Mouse (Mus musculus): ENCODE data around the gene Kng1. TPM values are rescaled to one million over a fixed set of nuclear protein-coding genes. Genes with fewer than 3 reads are reported as not detected.
"Not testable (repeated sequence)": the region's sequence is repeated elsewhere in the genome, so short reads cannot be mapped to it uniquely, and the experiment has no call there.

The Kng1 gene
- polyA plus RNA-seq (2016; fragmentation: Nextera tagmentation; extraction: Ambion mirVana) = not detected in 2 replicates

DNA sequence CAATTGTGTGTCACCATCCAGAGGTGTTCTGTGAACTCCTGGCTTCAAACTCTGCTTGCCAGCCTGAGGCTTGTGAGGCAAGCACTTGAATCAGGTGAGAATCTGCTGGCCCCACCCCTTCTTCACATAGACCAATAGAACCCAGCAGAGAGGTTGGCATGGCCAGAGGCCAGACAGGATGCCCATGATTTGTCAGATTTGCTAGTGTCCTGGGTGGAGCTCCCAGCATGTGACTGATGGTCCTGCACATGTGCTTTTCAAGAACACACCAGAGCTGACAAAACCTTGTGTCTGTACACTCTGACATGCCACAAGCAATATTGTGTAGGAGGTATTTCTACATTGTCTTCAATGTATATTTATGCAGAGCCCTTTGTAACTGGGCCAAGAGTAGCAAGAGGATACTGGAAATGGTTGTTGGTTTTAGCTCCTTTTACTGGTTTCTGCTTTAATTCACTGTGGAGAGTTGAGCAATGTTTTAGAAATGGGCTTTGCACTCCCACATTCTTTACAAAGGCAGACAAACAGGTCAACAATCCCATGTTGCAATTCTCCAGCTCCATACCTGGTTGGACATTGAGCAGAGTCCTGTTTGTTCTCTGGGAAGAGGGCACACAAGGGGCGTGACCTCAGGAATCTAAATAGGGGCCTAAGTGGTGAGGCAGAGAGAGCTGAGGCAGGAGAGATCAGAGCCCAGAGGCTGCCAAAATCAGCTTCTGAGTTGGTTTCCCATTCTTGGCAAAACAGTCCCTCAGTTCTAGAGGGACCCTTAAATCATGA lies at the start of gene Kng1:
Kng1 (plus strand) TSS at position 198 of the 780 bp plus-strand sequence.
- not testable (repeated sequence) for H3K4me2 ChIP-seq; H3K27ac ChIP-seq; H3K36me3 ChIP-seq (replicated peaks); H3K27me3 ChIP-seq; H3K9me3 ChIP-seq; H3K4me3 ChIP-seq (replicated peaks); H3K9ac ChIP-seq; ATAC-seq (ENCODE audit: low FRiP score); H3K4me1 ChIP-seq
- WGBS = 88% methylated on average over 1 of the region's 1 CpGs

GRCm38 (mm10) chr16:23013786-23014185 lies 43.9 kb upstream of the Kng1 start:
- not testable (repeated sequence) for H3K36me3 ChIP-seq (replicated peaks); H3K4me2 ChIP-seq; H3K9me3 ChIP-seq; ATAC-seq (ENCODE audit: low FRiP score); H3K27ac ChIP-seq; H3K27me3 ChIP-seq; H3K4me1 ChIP-seq; H3K4me3 ChIP-seq (replicated peaks); H3K9ac ChIP-seq
- 81% methylated on average over 2 of the region's 2 CpGs for WGBS

- H3K9ac ChIP-seq; ATAC-seq (ENCODE audit: low FRiP score); H3K36me3 ChIP-seq (replicated peaks); H3K9me3 ChIP-seq; H3K4me3 ChIP-seq (replicated peaks); H3K4me2 ChIP-seq; H3K27me3 ChIP-seq; H3K27ac ChIP-seq; H3K4me1 ChIP-seq: not testable (repeated sequence)
- 90% methylated on average over 8 of the region's 8 CpGs for WGBS
Measured at GRCm38 (mm10) chr16:23014645-23015044, 43.0 kb upstream of the Kng1 start.

- not testable (repeated sequence) for H3K36me3 ChIP-seq (replicated peaks); H3K4me3 ChIP-seq (replicated peaks); H3K27me3 ChIP-seq; H3K4me2 ChIP-seq; H3K9ac ChIP-seq; H3K27ac ChIP-seq; ATAC-seq (ENCODE audit: low FRiP score); H3K9me3 ChIP-seq
- WGBS = 6% methylated on average over 1 of the region's 1 CpGs
- H3K4me1 ChIP-seq = peaks cover 12% of the 10 kb centered on the region
Measured at GRCm38 (mm10) chr16:23020571-23020970, 37.1 kb upstream of the Kng1 start.

DNA sequence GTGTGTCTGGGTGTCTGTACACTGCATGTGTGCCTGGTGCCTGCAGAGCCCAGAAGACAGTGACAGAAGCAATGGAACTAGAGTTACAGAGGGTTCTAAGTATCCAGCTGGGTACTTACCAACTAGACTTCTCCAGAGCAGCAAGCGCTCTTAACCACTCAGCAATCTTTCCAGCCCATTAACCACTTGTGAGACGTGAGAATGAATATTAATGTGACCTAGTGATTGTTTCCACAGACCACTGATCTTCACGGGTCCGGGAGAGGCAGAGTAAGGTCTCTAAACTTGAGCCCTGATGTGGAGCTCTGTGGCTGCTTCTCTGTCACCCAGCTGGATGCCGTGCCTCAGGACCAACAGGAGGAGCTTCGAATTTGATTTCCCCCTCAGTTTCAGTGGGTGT lies 32.6 kb upstream of the Kng1 start:
- Histone ChIP-seq H3K27me3 (no peaks in the 10 kb centered on the region), H3K36me3 (replicated peaks) (no peaks in the 10 kb centered on the region), H3K4me2 (no peak overlapping the region), H3K4me3 (replicated peaks) (no peak overlapping the region), H3K9me3 (no peaks in the 10 kb centered on the region), H3K9ac (no peak overlapping the region), H3K4me1 (peaks cover 16% of the 10 kb centered on the region), H3K27ac (no peak overlapping the region)
- ATAC-seq (ENCODE audit: low FRiP score) = no peak
- WGBS = 44% methylated on average over 6 of the region's 6 CpGs

GRCm38 (mm10) chr16:23026582-23026981 lies 31.1 kb upstream of the Kng1 start:
- Histone ChIP-seq H3K4me3 (replicated peaks) (no peak overlapping the region), H3K4me2 (no peak overlapping the region), H3K27me3 (no peaks in the 10 kb centered on the region), H3K4me1 (peaks cover 6% of the 10 kb centered on the region; the same call in 1 of the 2 replicates), H3K27ac (no peak overlapping the region), H3K9me3 (no peaks in the 10 kb centered on the region), H3K36me3 (replicated peaks) (no peaks in the 10 kb centered on the region), H3K9ac (no peak overlapping the region)
- ATAC-seq (ENCODE audit: low FRiP score) = no peak

- not testable (repeated sequence) for H3K27me3 ChIP-seq; H3K9ac ChIP-seq; H3K4me2 ChIP-seq; H3K27ac ChIP-seq; H3K4me1 ChIP-seq; H3K9me3 ChIP-seq; H3K36me3 ChIP-seq (replicated peaks); ATAC-seq (ENCODE audit: low FRiP score); H3K4me3 ChIP-seq (replicated peaks)
- 54% methylated on average over 3 of the region's 3 CpGs for WGBS
Measured at GRCm38 (mm10) chr16:23027341-23027740, 30.3 kb upstream of the Kng1 start.

DNA sequence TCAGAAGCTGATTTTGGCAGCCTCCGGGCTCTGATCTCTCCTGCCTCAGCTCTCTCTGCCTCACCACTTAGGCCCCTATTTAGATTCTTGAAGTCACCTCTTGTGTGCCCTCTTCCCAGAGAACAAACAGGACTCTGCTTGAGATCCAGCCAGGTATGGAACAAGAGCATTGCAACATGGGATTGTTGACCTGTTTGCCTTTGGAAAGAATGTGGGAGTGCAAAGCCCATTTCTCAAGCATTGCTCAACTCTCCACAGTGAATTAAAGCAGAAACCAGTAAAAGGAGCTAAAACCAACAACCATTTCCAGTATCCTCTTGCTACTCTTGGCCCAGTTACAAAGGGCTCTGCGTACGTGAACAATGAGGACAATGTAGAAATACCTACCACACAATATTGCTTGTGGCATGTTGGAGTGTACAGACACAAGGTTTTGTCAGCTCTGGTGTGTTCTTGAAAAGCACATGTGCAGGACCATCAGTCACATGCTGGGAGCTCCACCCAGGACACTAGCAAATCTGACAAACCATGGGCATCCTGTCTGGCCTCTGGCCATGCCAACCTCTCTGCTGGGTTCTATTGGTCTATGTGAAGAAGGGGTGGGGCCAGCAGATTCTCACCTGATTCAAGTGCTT lies 28.6 kb upstream of the Kng1 start, which contains the start of gene Kng2:
Kng2 (minus strand) TSS at position 517 of the 635 bp plus-strand sequence.
- not testable (repeated sequence) for H3K4me3 ChIP-seq (replicated peaks); H3K27ac ChIP-seq; H3K4me2 ChIP-seq; H3K4me1 ChIP-seq; H3K9me3 ChIP-seq; H3K9ac ChIP-seq; H3K36me3 ChIP-seq (replicated peaks); H3K27me3 ChIP-seq; ATAC-seq (ENCODE audit: low FRiP score)
- WGBS = 87% methylated on average over 3 of the region's 3 CpGs

GRCm38 (mm10) chr16:23030673-23031435 lies 26.8 kb upstream of the Kng1 start:
- H3K4me2 ChIP-seq = no peak overlapping the region
- H3K4me3 ChIP-seq (replicated peaks) = no peak overlapping the region
- no peak for ATAC-seq (ENCODE audit: low FRiP score)
- H3K9ac ChIP-seq = no peak overlapping the region
- H3K36me3 ChIP-seq (replicated peaks) = no peaks in the 10 kb centered on the region
- 87% methylated on average over 5 of the region's 5 CpGs for WGBS
- H3K4me1 ChIP-seq = peaks cover under 1% of the 10 kb centered on the region; the same call in 1 of the 2 replicates
- no peak overlapping the region for H3K27ac ChIP-seq
- no peaks in the 10 kb centered on the region for H3K9me3 ChIP-seq
- no peaks in the 10 kb centered on the region for H3K27me3 ChIP-seq

GRCm38 (mm10) chr16:23033673-23034072 lies 24.0 kb upstream of the Kng1 start:
- 89% methylated on average over 4 of the region's 4 CpGs for WGBS
- Histone ChIP-seq H3K4me3 (replicated peaks) (no peak overlapping the region), H3K27me3 (no peaks in the 10 kb centered on the region)

GRCm38 (mm10) chr16:23037744-23038143 lies 19.9 kb upstream of the Kng1 start:
- Histone ChIP-seq H3K4me2 (no peak overlapping the region), H3K36me3 (replicated peaks) (no peaks in the 10 kb centered on the region), H3K9me3 (0 out of 2 replicates have a peak, but pooled peaks cover 4% of the 10 kb centered on the region), H3K27me3 (no peaks in the 10 kb centered on the region), H3K27ac (no peak overlapping the region), H3K9ac (no peak overlapping the region), H3K4me1 (no peaks in the 10 kb centered on the region), H3K4me3 (replicated peaks) (no peak overlapping the region)
- WGBS = 87% methylated on average over 7 of the region's 7 CpGs
- no peak for ATAC-seq (ENCODE audit: low FRiP score)

More at GRCm38 (mm10) chr16:23033673-23034072, 24.0 kb upstream of the Kng1 start:
- Histone ChIP-seq H3K9me3 (no peaks in the 10 kb centered on the region), H3K9ac (no peak overlapping the region), H3K4me1 (no peaks in the 10 kb centered on the region), H3K36me3 (replicated peaks) (no peaks in the 10 kb centered on the region), H3K4me2 (no peak overlapping the region), H3K27ac (no peak overlapping the region)
- ATAC-seq (ENCODE audit: low FRiP score) = no peak

DNA sequence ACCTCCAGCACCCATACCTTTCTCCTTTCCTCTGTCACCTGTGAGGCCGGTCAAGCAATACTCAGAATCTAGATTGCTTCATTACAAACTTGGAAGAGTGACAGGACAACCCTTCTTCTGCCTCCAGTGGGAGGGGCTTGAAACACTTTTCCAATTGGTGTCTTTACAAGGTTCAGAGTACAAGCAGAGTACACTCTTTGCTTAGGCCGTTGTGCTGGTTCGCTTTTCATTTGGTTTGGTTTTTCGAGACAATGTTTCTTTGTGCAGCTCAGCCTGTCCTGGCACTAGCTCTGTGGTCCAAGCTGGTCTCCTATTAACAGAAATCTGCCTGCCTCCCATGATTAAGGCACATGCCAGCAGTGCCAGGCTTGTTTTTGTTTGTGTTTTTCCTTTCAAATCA lies 18.4 kb upstream of the Kng1 start:
- no peak overlapping the region for H3K4me2 ChIP-seq
- 92% methylated on average over 4 of the region's 4 CpGs for WGBS
- H3K9me3 ChIP-seq = 0 out of 2 replicates have a peak, but pooled peaks cover 4% of the 10 kb centered on the region
- H3K4me1 ChIP-seq = no peaks in the 10 kb centered on the region
- no peak overlapping the region for H3K9ac ChIP-seq
- H3K4me3 ChIP-seq (replicated peaks) = no peak overlapping the region
- H3K27me3 ChIP-seq = no peaks in the 10 kb centered on the region
- H3K36me3 ChIP-seq (replicated peaks) = no peaks in the 10 kb centered on the region
- no peak overlapping the region for H3K27ac ChIP-seq
- ATAC-seq (ENCODE audit: low FRiP score) = no peak

Data from forebrain, embryonic 12.5 days (tissue).